Mouse (Mus musculus): ENCODE data around the gene Ippk.

Ippk gene

GRCm38 (mm10) chr13:49480551-49480950 lies 59.5 kb downstream of the Ippk start:
- DNase-seq (ENCODE audit: low read depth), result no peak

GRCm38 (mm10) chr13:49485388-49485787 lies 64.3 kb downstream of the Ippk start:
- no peak for DNase-seq (ENCODE audit: low read depth)

- no peak for DNase-seq (ENCODE audit: low read depth)
Measured at GRCm38 (mm10) chr13:49492376-49493368, 71.6 kb downstream of the Ippk start, which contains the start of gene Tes3-ps. TSS of gene Tes3-ps (plus strand) at chr13:49493318.

GRCm38 (mm10) chr13:49504510-49504909 lies 83.5 kb downstream of the Ippk start, which contains the start of gene Ecm2:
TSS of gene Ecm2 (plus strand) at chr13:49504810.
- no peak for DNase-seq (ENCODE audit: low read depth)

GRCm38 (mm10) chr13:49505776-49506175 lies 84.7 kb downstream of the Ippk start:
- no peak for DNase-seq (ENCODE audit: low read depth)

- DNase-seq (ENCODE audit: low read depth), result no peak
Measured at GRCm38 (mm10) chr13:49507176-49507575, 86.1 kb downstream of the Ippk start.
